ENCODE assay signal across 22 mouse cellular contexts in genomic region chr3:141804133-141804532, GRCm38 (mm10).
"Had no signal": no experiment of that assay in that cellular context is flagged by ENCODE, and none has a peak within 500 bp of the region (broad histone marks: within the 10 kb centered on the region; RNA-seq: fewer than 3 reads in every experiment).

No protein-coding gene starts in this region.

- H3K4me2 ChIP-seq: heart, embryonic 11.5 days; heart, embryonic 13.5 days; heart, embryonic 15.5 days; hindbrain, embryonic 13.5 days; hindbrain, embryonic 15.5 days; limb, embryonic 13.5 days; limb, embryonic 15.5 days had no signal

- H3K4me1 ChIP-seq: heart, embryonic 13.5 days; heart, embryonic 15.5 days; hindbrain, embryonic 13.5 days; hindbrain, embryonic 15.5 days; limb, embryonic 13.5 days; limb, embryonic 15.5 days had no signal

- H3K9me3 ChIP-seq: heart, embryonic 13.5 days; heart, embryonic 15.5 days; hindbrain, embryonic 13.5 days; hindbrain, embryonic 15.5 days; limb, embryonic 13.5 days; limb, embryonic 15.5 days had no signal

- H3K27ac ChIP-seq: heart, adult 2 months; heart, embryonic 13.5 days; heart, embryonic 15.5 days; hindbrain, embryonic 15.5 days; hindbrain, postnatal 0 days; limb, embryonic 13.5 days; limb, embryonic 15.5 days had no signal

- DNase-seq: gastrocnemius, postnatal 14 days; gastrocnemius, postnatal 36 days; heart, adult 11 months; heart, adult 2 months; heart, postnatal 14 days; heart, postnatal 36 days; kidney, adult 11 months; kidney, adult 8-10 months; kidney, postnatal 14 days; kidney, postnatal 36 days; layer of hippocampus, adult 9-11 months; layer of hippocampus, postnatal 36 days; left cerebral cortex, postnatal 4 days had no signal

- H3K4me3 ChIP-seq: heart, adult 2 months; heart, embryonic 13.5 days; heart, embryonic 15.5 days; hindbrain, embryonic 13.5 days; hindbrain, embryonic 15.5 days; limb, embryonic 13.5 days; limb, embryonic 15.5 days had no signal

- ATAC-seq: hindbrain, postnatal 0 days; intestine, embryonic 16.5 days had no signal

- H3K9ac ChIP-seq: heart, embryonic 13.5 days; heart, embryonic 15.5 days; hindbrain, embryonic 13.5 days; hindbrain, embryonic 15.5 days; limb, embryonic 13.5 days; limb, embryonic 15.5 days had no signal

- H3K36me3 ChIP-seq: heart, embryonic 13.5 days; heart, embryonic 15.5 days; limb, embryonic 15.5 days had no signal

- H3K27me3 ChIP-seq: heart, embryonic 13.5 days; heart, embryonic 15.5 days; hindbrain, embryonic 13.5 days; hindbrain, embryonic 15.5 days; limb, embryonic 13.5 days; limb, embryonic 15.5 days had no signal
